Mouse (Mus musculus) midbrain, embryonic 16.5 days (tissue): ENCODE measurements at regions not wholly inside any gene's neighbourhood (a gene's known extent, or its start where the extent isn't known, plus 50 kb on each side); places are given as distances from the start of the nearest gene placed in this dataset.

Experiments
- ATAC-seq: fragments of 200-750 bp; cut with Nextera tagmentation; 2 replicates; pipeline ENCODE4 v1.8.0; 2017; ENCODE audit warnings: moderate TSS enrichment
- H3K27ac ChIP-seq: fragments of 300-500 bp; sonication (generic); 2 replicates; pipeline ENCODE4 v1.5.1; 2014; ENCODE audit warnings: mild to moderate bottlenecking, low read length, mixed read lengths
- H3K27me3 ChIP-seq: fragments of 300-500 bp; sonication (generic); 2 replicates; pipeline ENCODE4 v1.6.1; 2014; ENCODE audit warnings: low read depth, low read length, mixed read lengths; ENCODE audit not compliant: control insufficient read depth, insufficient read depth
- H3K36me3 ChIP-seq: fragments of 300-500 bp; sonication (generic); 2 replicates; pipeline ENCODE4 v1.6.1; 2014; ENCODE audit warnings: mild to moderate bottlenecking, low read length, moderate library complexity, mixed read lengths; ENCODE audit not compliant: control insufficient read depth, insufficient read depth
- H3K4me1 ChIP-seq: fragments of 300-500 bp; sonication (generic); 2 replicates; pipeline ENCODE4 v1.6.1; 2014; ENCODE audit warnings: mild to moderate bottlenecking, low read length, mixed read lengths; ENCODE audit not compliant: control insufficient read depth, insufficient read depth
- H3K4me2 ChIP-seq: fragments of 300-500 bp; sonication (generic); 2 replicates; pipeline ENCODE4 v1.6.1; 2014; ENCODE audit warnings: mild to moderate bottlenecking, low read length, mixed read lengths
- H3K4me3 ChIP-seq: fragments of 300-500 bp; sonication (generic); 2 replicates; pipeline ENCODE4 v1.5.1; 2014; ENCODE audit warnings: low read depth, mild to moderate bottlenecking, low read length, moderate library complexity, mixed read lengths
- H3K9ac ChIP-seq: fragments of 300-500 bp; sonication (generic); 2 replicates; pipeline ENCODE4 v1.6.1; 2014; ENCODE audit warnings: low read depth, low read length, mixed read lengths
- H3K9me3 ChIP-seq: fragments of 300-500 bp; sonication (generic); replicated peaks from 2 replicates; pipeline ENCODE4 v1.6.1; 2014; ENCODE audit warnings: mild to moderate bottlenecking, low read length, mixed read lengths; ENCODE audit not compliant: control insufficient read depth, poor library complexity, severe bottlenecking
- WGBS: fragments of 180-500 bp; shearing (Covaris S2); extraction: QIAGEN DNeasy Blood & Tissue Kit; methylation state at CpG from one replicate; pipeline ENCODE4 v1.1.7; 2014; 5-methylcytosine and 5-hydroxymethylcytosine counted together

DNA sequence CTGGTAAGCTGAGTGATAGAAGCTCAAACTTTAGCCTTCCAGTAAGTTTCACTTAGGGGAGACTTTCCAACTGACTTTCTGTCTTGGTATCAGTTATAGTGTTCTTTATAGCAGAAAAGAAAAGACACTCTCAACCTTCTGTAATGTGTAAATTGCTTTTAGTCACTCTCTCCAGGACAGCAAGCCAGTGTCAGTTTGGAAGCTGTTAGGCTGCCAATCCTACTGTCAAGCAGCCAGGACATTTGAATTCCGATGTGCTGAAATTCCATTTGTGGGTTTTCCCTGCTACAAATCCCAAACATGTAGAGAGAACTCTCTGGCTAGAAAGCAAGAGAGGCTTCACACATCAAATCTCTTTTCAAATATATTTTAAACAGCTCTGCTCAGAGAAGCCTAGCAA is 390.4 kb downstream of the Olfm4 start:
- H3K27ac ChIP-seq: no peak overlapping the region
- no peak for ATAC-seq
- H3K27me3 ChIP-seq: no peaks in the 10 kb centered on the region
- no peak overlapping the region for H3K4me2 ChIP-seq
- no peaks in the 10 kb centered on the region for H3K9me3 ChIP-seq
- no peaks in the 10 kb centered on the region for H3K36me3 ChIP-seq
- no peak overlapping the region for H3K4me3 ChIP-seq
- H3K4me1 ChIP-seq: peaks cover 4% of the 10 kb centered on the region
- 85% methylated on average over 1 of the region's 1 CpGs for WGBS
- no peak overlapping the region for H3K9ac ChIP-seq

- no peaks in the 10 kb centered on the region for H3K4me1 ChIP-seq
- H3K9me3 ChIP-seq: no peaks in the 10 kb centered on the region
- no peak overlapping the region for H3K4me2 ChIP-seq
- H3K4me3 ChIP-seq: no peak overlapping the region
- 49% methylated on average over 1 of the region's 1 CpGs for WGBS
- H3K9ac ChIP-seq: no peak overlapping the region
- no peaks in the 10 kb centered on the region for H3K27me3 ChIP-seq
- H3K27ac ChIP-seq: no peak overlapping the region
- no peaks in the 10 kb centered on the region for H3K36me3 ChIP-seq
- ATAC-seq: no peak
Measured at GRCm38 (mm10) chr14:80377064-80377463, 393.2 kb downstream of the Olfm4 start.

DNA sequence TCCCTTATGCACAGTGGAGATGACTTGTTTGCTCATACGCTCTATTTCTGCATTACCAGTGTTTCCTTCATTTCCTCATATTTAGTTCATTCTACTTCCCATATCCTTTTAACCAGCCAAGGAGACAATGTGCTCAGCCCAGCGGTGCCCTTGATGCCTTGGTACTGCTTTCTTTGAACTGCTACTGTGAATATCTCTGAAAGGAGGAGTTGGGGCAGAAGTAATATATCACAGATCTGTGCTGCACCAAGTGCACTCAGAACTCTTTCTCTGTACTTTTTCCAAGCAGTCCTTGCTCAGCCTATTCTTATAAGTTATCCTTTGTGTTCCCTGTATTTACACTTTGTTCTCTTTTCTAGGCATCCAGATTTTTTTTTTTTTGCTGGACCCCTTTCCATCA is 407.5 kb downstream of the Olfm4 start:
- 67% methylated on average over 2 of the region's 2 CpGs for WGBS
- H3K4me1 ChIP-seq: no peaks in the 10 kb centered on the region

DNA sequence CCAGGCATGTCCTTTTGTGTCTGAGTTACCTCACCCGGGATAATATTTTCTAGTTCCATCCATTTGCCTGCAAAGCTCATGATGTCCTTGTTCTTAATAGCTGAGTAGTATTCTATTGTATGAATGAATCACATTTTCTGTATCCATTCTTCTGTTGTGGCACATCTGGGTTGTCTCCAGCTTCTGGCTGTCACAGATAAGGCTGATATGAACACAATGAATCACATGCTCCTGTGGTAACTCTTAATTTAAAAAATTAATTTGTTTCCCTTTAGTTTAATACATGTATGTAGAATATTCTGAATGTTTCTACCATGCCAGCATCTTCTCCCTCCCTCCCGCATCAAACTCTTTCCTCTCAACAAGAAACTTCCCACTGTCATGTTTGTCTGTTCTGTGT is 424.4 kb downstream of the Olfm4 start:
- Histone ChIP-seq H3K36me3 (no peaks in the 10 kb centered on the region), H3K27me3 (no peaks in the 10 kb centered on the region), H3K4me3 (no peak overlapping the region), H3K9me3 (no peaks in the 10 kb centered on the region), H3K4me2 (no peak overlapping the region), H3K9ac (no peak overlapping the region), H3K27ac (no peak overlapping the region), H3K4me1 (no peaks in the 10 kb centered on the region)
- WGBS: 90% methylated on average over 2 of the region's 2 CpGs
- ATAC-seq: no peak

More for the DNA sequence above, 407.5 kb downstream of the Olfm4 start:
- no peak overlapping the region for H3K9ac ChIP-seq
- no peak overlapping the region for H3K4me2 ChIP-seq
- no peak for ATAC-seq
- H3K9me3 ChIP-seq: no peaks in the 10 kb centered on the region
- no peaks in the 10 kb centered on the region for H3K36me3 ChIP-seq
- H3K27ac ChIP-seq: no peak overlapping the region
- H3K4me3 ChIP-seq: no peak overlapping the region
- H3K27me3 ChIP-seq: no peaks in the 10 kb centered on the region

- Histone ChIP-seq H3K4me2 (no peak overlapping the region), H3K36me3 (no peaks in the 10 kb centered on the region), H3K9me3 (no peaks in the 10 kb centered on the region), H3K4me3 (no peak overlapping the region), H3K4me1 (no peaks in the 10 kb centered on the region), H3K27ac (no peak overlapping the region), H3K9ac (no peak overlapping the region), H3K27me3 (no peaks in the 10 kb centered on the region)
- no peak for ATAC-seq
- 87% methylated on average over 3 of the region's 3 CpGs for WGBS
Measured at GRCm38 (mm10) chr14:80418810-80419325, 435.0 kb downstream of the Olfm4 start.

GRCm38 (mm10) chr14:80443820-80444219 is 459.9 kb downstream of the Olfm4 start:
- no peak overlapping the region for H3K4me3 ChIP-seq
- ATAC-seq: no peak
- no peak overlapping the region for H3K27ac ChIP-seq
- H3K9ac ChIP-seq: no peak overlapping the region
- H3K9me3 ChIP-seq: no peaks in the 10 kb centered on the region
- no peak overlapping the region for H3K4me2 ChIP-seq
- H3K27me3 ChIP-seq: no peaks in the 10 kb centered on the region
- no peaks in the 10 kb centered on the region for H3K36me3 ChIP-seq
- H3K4me1 ChIP-seq: no peaks in the 10 kb centered on the region

- ATAC-seq: no peak
- Histone ChIP-seq H3K36me3 (no peaks in the 10 kb centered on the region), H3K27me3 (no peaks in the 10 kb centered on the region), H3K4me1 (no peaks in the 10 kb centered on the region), H3K4me3 (no peak overlapping the region), H3K9me3 (no peaks in the 10 kb centered on the region), H3K4me2 (no peak overlapping the region), H3K27ac (no peak overlapping the region), H3K9ac (no peak overlapping the region)
- WGBS: 36% methylated on average over 1 of the region's 1 CpGs
Measured at GRCm38 (mm10) chr14:80471470-80471869, 487.6 kb downstream of the Olfm4 start.

DNA sequence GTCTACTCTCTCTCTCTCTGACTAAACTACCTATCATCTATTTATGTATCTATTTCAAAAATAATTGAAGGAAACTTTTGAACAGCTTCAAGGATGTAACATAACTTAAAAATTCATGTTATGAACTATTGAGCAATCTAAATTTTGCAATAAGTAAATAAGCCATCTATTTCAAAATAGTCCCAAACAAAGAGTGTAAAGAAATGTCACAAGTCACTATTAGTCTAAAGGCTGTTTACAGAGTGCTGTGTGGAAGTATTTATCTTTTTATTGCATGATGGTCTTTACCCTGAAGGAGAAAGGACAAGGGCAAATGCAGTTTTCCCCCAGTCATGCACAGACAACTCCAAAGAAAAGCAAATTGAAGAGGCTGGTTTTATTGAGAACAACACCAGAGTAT is 496.0 kb downstream of the Olfm4 start:
- no peaks in the 10 kb centered on the region for H3K4me1 ChIP-seq
- no peak overlapping the region for H3K4me3 ChIP-seq
- H3K9ac ChIP-seq: no peak overlapping the region
- ATAC-seq: no peak
- no peak overlapping the region for H3K27ac ChIP-seq
- H3K4me2 ChIP-seq: no peak overlapping the region
- H3K9me3 ChIP-seq: no peaks in the 10 kb centered on the region
- H3K36me3 ChIP-seq: no peaks in the 10 kb centered on the region
- no peaks in the 10 kb centered on the region for H3K27me3 ChIP-seq

- Histone ChIP-seq H3K27ac (no peak overlapping the region), H3K4me3 (no peak overlapping the region), H3K36me3 (no peaks in the 10 kb centered on the region), H3K9me3 (no peaks in the 10 kb centered on the region), H3K27me3 (no peaks in the 10 kb centered on the region), H3K9ac (no peak overlapping the region), H3K4me1 (no peaks in the 10 kb centered on the region), H3K4me2 (no peak overlapping the region)
- ATAC-seq: no peak
- WGBS: 69% methylated on average over 3 of the region's 3 CpGs
Measured at GRCm38 (mm10) chr14:80482771-80483170, 498.9 kb downstream of the Olfm4 start.

DNA sequence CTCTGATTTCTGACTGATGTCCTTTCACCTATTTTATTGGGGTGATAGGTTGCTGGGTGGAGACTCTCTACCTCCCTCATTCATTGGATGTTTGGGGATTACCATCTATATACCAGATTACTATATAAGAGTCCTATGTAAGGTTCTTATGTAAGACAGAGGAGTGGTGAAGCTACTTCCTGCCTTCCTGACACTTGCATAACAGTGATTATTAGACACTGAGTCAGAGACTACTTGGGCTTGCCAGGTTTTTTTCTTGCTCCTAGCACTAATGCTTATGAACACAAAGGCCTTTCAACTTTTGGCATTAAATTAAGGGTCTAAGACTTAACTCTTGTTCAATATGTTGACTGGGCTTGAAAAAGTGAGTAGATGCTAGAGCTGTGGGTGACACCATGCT is 500.4 kb downstream of the Olfm4 start:
- H3K9ac ChIP-seq: no peak overlapping the region
- H3K9me3 ChIP-seq: no peaks in the 10 kb centered on the region
- no peaks in the 10 kb centered on the region for H3K36me3 ChIP-seq
- no peak overlapping the region for H3K4me3 ChIP-seq
- no peaks in the 10 kb centered on the region for H3K4me1 ChIP-seq
- no peak overlapping the region for H3K27ac ChIP-seq
- no peaks in the 10 kb centered on the region for H3K27me3 ChIP-seq
- ATAC-seq: no peak
- H3K4me2 ChIP-seq: no peak overlapping the region
